Mouse (Mus musculus) right cerebral cortex, adult 2 months (tissue): ENCODE measurements around the gene Dnah12.
A peak's percentile ranks its signal among the peaks of the same experiment; 100 is the strongest.
"Not testable (repeated sequence)": the region's sequence is repeated elsewhere in the genome, so short reads cannot be mapped to it uniquely, and the experiment has no call there.

Experiments used
- DNase-seq, 2 experiments: peaks; one replicate each; pipeline ENCODE4 v3.0.0; 2021 to 2022; ENCODE audit warnings: low spot score in 2 of 2

Gene Dnah12

DNA sequence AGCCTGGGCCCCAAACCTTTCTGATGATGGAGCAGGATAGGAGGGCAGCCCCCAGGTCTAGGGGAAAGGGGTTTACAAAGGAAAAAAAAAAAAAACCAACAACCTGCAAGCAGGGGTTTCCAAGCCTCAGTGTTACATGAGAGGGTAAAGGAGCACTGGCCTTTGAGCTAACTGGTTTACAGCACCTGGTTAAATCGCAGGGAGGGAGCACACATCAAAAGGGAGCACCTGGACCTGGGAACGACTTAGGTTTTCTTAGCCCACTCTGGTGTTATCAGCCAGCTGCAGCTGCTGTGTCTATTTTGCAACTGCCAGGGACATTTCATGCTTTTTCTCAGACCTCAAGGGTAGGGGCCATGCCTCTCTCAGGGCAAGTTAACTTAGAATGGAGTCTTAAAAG, 26.6 kb downstream of the Dnah12 start:
- not testable (repeated sequence) for DNase-seq

DNA sequence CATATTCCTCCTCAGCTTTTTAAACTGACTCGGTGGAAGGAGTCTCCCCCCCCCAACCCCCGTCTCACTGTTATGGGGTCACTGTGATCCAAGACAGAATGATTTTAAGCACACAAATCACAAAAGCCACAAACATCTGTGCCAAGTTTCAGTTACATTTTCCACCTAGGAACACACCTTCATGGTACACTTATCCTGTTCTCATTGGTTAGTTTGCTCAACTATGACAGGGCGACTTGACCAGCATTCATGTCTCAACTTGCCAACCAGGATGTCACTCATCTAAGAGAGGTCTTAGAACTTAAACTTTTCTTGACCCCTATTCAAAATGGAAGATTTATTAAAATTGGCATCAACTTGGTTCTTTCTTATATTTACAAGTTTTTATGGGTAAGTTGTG, 31.8 kb downstream of the Dnah12 start:
- no peak for DNase-seq

DNA sequence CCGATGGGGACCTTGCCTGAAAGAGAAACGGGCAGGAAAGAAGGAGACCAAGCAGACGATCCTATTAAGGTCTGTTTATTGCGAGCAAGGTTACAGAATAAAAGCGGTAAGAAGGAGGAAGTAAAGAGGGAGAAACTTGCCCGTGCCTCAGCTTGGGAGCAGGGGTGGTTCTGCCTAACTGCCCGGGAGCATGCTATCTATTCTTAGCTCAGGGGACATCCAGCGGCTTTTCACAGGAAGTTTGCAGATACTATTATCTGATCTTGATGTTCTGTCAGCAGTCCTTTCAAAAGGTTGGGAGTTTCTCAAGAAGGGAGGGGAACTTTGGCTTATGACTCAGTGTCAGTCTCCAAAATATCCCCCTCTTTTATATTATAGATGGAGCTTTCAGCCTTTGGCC, 65.5 kb downstream of the Dnah12 start:
- no peak for DNase-seq

DNA sequence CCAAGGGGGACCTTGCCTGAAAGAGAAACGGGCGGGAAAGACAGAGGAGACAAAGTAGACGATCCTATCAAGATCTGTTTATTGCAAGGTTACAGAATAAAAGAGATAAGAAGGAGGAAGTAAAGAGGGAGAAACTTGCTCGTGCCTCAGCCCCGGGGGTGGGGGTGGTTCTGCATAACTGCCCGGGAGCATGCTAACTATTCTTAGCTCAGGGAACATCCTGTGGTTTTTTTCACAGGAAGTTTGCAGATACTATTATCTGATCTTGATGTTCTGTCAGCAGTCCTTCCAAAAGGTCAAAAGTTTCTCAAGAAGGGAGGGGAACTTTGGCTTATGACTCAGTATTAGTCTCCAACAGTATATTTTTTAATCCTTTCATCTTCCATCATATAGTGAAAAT, 71.8 kb downstream of the Dnah12 start:
- no peak for DNase-seq

DNA sequence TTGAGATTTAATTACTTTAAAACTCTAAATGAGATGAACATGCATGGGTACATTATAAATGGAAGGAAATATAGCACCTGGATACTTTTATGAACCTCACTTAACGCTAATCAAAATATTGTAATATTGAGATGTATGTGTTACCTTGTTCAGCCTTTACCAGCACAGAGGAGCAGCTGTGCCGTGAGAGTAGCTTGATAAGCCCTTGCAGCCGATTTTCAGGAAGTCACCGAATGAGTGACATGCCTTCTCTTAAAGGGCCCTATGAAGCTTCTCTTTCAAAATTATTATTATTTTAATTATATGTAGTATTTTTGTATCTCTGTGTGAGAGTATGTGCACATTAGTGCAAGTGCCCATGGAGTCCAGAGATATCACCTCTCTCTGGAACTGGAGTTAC, 75.1 kb downstream of the Dnah12 start:
- no peak for DNase-seq

DNA sequence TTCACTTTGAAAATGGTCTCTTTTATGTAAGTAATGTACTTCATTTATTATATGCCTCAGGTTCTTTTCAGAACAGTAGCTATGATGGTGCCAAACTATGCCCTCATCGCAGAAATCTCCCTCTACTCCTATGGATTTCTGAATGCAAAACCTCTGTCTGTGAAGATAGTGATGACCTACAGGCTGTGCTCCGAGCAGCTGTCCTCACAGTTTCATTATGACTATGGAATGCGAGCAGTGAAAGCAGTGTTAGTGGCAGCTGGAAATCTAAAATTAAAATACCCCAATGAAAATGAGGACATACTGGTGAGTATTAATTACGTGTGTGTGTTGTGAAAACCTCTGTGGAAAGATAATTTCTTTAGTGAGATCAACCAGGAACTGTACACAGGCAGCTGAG, 80.5 kb downstream of the Dnah12 start:
- DNase-seq, result no peak

DNA sequence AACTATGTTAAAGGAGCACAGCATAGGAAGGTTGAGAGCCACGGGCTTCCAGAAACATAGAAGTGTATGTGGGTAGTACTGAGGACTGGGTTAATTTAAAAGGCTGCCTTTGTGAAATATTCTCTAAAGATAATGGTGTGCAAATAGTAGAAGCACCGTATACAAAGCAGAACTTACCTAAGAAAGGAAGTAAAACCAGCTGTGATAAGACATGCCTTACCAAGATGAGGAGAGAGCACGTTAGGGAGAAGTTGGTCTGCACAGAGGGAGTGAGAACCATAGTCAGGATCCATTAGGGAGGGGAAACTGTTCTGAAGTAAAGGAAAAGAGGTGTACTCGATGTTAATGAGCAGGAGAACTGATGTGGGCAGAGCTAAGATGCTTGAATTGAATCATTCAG, 90.7 kb downstream of the Dnah12 start:
- DNase-seq, result no peak

DNA sequence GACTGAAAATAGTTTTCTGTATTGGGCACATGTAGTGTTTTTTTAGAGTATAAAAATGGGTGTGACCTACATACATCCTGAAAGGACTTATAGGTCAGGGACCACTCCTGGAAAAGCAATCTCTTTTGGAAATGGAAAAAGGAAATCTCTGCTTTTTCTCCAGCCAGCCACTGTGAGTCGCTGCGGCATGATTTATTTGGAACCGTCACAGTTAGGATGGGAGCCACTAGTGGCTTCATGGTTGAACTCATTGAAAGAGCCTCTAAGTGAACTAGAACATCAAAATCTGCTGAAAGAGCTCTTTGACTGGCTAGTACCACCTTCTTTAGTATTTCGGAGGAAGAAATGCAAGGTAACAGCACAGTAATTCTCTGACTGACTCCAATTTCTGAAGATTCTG, 92.6 kb downstream of the Dnah12 start:
- peak; percentile 9 to 16 for DNase-seq

DNA sequence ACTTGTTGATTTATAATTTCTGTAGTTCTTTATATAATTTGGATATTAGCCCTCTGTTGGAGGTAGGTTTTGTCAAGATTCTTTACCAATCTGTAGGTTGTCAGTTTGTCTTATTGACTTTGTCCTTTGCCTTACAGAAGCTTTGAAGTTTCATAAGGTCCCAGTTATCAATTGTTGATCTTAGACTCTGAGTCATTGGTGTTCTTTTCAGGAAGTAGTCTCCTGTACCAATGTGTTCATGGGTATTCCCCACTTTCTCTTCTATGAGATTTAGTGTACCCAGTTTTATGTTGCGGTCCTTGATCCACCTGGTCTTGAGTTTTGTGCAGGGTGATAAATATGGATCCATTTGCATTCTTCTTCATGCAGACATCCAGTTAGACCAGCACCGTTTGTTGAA, 101.4 kb downstream of the Dnah12 start:
- no peak for DNase-seq

DNA sequence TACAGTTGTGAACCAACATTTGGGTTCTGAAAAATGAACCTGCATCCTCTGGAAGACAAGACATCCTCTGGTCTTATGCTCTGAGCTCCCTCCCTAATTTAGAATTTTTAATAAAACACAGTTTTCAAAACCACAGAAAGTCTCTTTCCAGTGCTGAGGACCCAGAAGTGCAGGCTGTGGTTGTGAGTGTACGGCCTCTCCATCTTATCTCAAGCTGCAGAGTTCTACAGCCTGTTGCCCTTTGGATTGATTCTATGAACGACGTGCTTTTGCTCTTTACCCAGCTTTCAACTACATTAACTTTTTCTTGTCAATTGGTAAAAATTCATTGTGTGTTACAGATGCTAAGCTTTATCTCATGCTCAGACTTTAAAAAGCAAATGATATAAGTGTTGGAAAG, 105.3 kb downstream of the Dnah12 start:
- DNase-seq, result no peak

DNA sequence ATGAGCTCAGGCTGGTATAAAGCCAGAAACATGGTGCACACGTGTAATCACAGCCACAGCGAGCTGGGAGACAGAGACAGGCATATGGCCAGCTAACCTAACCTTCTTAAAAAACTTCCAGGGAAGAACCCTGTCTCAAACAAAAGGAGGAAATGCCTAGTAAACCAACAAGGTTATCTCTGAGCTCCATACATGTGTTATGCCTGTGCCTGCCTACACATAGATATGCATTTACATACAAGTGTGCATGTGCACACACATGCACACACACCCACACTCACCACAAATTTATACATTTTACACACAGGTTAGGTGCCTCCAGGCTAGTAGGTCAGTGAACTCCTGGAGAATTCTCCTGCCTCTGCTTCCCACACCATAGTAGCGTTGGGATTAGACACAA, 106.2 kb downstream of the Dnah12 start:
- no peak for DNase-seq

DNA sequence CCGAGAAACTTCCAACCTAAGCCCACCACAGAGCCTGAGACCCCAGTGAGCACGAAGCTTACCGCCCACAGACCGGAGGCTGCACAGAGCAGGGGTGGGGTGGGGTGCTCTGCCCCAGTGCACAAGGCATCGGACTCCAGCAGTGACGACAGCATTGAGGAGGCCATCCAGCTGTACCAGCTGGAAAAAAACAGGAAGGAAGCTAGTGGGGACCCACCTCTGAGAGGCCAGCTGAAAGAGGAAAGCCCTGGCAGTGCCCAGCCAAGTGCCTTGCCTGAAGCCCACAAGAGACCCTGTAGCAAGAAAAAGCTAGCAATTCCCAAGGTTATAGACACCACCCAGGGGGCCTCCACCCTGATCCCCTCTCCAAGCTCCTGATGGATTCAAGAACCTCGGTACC, 112.4 kb downstream of the Dnah12 start:
- no peak for DNase-seq

DNA sequence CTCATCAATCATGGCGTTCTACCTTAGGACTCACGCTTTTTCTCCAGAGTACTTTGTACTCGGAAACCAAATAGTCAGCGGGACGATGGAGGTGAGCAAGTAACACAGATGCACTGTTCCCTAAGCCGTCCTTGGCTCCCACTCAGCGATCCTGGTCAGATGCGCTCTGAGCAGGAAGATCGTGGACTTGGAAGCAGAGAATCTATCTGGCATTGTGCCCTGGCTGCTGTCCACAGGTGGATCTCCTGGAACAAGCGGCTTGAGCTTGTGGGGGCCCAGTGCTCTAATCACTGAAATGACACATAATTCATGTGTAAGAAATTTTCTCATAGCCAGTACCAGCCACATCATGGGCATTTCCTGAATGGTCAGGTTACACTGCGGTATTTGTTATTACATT, 119.7 kb downstream of the Dnah12 start:
- DNase-seq, result no peak

DNA sequence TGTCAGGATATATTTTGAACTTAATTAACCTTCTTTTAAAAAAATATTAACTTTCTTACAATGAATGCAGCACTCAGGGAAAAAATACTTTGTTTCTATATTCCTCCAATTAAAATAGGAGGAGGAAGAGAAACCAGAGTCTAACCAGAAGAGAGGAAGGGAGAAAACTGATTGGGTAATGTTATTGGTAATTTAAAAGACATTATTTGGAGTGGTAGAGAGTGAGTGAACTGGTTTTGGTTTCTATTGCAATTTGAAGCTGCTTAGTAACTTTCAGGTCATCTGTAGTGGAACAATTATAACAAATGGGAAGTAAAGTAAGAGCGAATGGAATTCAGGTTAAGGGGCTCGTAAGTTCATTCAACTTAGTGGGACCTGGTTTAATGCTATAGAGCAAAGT, 120.8 kb downstream of the Dnah12 start:
- DNase-seq, result no peak

DNA sequence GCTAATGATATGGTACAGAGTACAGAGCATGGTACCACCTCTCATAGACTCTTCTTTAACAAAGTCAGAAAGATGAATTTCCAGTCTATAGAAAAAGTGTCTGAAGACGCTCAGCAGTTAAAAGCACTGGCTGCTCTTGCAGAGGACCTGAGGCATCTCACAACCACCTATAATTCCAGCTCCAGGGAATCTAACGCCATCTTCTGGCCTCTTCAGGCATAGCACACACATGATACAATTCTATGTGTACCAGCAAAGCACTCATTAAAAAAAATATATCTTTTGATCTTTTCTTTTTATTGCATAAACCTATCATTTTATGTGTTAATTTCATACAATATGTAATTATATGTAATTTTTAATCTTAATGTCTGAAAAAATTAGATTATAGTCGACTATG, 121.8 kb downstream of the Dnah12 start:
- DNase-seq, result no peak

DNA sequence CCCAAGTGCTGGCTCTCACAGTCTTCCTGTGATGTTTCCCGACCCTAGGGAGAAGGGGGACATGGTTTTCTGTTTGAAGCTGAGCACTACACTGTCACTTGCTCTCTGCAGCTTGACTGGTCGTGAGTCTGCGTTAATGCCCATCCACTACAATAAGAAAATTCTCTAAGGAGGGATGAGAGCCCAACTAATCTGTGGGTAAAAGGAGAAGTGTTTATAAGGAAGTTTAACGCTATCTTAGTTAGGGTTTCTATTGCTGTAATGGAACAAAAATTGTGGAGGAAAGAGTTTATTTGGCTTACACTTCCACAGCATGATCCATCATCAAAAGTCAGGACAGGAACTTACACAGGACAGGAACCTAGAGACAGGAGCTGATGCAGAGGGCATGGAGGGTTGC, 123.7 kb downstream of the Dnah12 start:
- DNase-seq, result no peak

DNA sequence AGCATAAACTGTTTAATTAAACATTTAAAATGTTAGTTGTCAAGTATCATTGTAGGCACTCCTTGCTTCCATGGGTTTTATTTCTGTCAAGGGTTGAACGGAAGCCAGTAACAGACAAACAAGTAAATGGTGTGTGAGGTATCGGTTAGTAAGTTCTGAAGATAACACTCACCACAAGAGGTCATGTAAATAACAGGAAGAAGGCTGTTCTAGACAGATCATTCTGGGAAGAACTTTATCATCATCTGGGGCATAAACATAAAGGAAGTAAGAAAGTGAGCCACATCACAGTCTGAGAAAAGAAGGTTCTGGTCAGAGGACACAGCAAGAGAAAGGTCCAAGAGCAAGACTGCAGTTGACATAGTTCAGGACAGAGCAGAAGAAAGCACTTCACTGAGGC, 132.9 kb downstream of the Dnah12 start:
- DNase-seq, result no peak

DNA sequence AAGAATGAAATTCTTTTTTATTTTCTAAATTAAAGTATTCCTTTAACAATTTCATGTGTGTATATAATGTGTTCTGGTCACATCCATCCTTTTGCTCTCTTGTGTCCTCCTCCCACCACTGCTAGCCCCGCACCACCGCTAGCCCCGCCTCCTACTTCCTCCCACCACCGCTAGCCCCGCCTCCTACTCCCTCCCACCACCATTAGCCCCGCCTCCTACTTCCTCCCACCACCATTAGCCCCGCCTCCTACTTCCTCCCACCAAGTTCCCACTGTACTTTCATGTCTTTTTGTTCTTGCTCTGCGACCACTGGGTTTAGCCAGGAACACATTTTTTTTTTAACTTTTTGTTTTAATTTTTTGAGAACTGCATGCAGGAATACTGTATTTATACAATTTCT, 160.0 kb downstream of the Dnah12 start:
- no peak for DNase-seq

DNA sequence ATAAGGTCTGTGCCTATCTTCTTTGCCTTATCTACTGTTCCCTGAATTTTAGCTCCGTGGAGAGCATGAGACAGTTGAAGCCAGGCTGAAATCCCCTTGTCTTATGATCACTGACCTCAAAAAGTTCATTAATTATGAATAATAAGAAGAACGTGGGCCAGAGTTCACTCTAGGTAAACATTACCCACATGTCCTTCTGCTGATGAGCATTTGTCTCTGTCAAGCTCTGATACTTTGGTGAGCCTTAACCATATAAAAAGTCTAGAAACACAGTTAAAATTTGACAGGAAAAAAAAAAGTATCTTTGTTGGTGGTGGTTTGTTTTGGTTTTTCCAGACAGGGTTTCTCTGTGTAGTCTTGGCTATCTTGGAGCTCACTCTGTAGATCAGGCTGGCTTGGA, 161.0 kb downstream of the Dnah12 start:
- DNase-seq, result no peak

DNA sequence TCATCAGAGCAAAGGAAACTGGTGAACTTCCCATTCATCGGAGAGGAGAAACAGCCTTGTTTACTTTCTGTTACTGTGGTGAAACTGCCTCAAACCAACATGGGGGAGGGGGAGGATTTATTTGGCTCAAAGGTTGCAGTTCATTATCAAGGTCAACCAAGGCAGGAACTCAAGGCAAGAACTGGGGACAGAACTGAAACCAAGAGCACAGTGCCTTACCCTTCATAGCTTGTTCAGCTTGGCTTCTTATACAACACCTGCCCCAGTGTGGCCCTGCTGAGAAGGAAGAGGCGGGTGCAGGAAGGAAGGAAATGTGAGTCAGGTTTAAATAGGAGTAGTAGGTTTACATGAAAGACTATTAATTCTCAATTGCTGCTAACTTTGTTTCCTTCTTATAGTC, 165.3 kb downstream of the Dnah12 start:
- DNase-seq, result no peak

DNA sequence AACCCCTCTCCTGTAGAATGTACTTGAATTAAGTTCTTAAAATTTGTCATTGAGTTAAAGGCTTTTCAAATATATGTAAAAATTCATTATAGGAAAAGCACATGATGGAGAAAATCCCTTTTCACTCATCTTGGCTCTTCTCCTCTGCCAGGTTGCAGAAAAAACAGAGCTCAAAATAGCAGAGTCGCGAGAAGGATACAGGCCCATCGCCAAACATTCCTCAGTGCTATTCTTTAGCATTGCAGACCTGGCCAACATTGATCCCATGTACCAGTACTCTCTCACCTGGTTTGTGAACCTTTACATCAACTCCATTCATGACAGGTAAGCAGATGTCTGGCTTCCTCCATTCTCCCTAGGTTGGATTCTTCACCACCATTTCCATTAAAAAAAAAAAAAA, 165.9 kb downstream of the Dnah12 start:
- DNase-seq, result peak in 1 of 2 experiments; percentile 6

DNA sequence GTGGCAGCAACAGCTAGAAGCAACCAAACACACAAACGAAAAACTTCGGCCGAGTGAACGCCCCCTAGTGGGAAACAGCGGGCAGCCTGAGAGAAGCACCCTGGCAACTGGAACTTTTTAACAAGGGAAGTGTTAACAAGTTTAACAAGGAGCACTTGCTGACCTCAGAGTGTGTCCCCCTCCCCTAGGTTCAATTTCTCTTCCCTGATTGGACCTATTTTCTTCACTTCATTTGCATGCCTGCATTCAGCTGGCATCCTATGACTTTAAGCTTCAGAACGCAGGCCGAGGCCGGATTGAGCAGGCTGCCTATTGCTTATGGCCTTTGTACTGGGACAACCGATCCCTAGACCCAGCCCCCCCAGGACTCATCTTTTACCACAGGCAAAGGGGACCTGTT, 174.3 kb downstream of the Dnah12 start:
- DNase-seq, result no peak

DNA sequence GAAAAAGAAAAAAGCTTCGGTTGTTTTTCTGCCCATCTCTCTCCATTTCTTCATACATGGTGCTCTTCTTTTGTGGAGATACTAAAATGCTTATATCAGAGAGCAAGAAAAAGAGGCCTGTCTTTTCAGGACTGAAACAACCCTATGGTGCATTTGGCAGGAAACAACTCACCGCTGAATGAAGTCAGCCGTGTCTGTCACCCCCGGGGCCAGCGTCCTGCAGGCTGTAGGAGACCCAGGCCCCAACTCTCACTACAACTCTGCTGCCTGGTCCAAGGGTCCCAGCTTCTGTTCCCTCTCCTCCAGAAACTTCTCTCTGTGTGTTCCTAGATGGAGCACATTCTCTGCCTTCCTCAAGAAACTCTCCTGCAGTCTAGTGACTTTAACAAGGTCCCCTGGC, 175.2 kb downstream of the Dnah12 start:
- no peak for DNase-seq

DNA sequence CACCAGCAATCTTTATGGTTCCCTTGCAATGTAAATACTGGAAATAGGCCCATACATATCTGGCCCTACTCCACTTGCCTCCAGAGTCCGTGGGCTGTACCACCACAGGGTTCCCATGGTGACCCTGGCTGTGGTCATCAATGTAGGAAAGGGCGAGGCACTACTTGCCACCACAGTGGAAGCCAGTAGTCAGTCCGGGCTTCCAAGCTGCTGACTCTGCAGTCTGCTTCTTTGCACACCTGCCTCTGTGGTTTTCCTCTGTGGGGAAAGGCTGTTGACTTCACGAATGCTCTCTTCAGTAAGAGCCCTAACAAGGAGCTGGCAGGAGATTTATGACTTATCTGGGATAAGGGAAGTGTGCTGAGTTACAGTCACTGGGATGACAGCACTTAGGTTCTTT, 185.7 kb downstream of the Dnah12 start:
- DNase-seq, result no peak

DNA sequence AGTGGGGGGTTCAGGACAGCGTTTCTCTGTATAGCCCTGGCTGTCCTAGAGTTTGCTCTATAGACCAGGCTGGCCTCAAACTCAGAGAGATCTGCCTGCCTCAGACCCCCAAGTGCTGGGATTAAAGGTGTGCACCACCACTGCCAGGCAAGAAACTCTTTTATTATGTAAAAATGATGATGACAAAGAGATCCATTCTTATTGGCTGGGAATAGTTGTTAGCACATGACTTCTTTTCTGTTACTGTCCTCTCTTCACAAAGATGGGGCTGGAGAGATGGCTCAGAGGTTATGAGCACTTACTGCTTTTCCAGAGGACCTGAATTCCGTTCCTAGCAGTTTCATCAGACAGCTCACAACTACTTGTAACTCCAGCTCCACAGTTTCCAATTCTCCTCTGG, 186.9 kb downstream of the Dnah12 start:
- no peak for DNase-seq
